Mouse (Mus musculus): ENCODE data around the gene Olfml2b. TPM values are rescaled to one million over a fixed set of nuclear protein-coding genes. Genes with fewer than 3 reads are reported as not detected.

Gene Olfml2b
- polyA plus RNA-seq, 1 experiment = 1.3 TPM

DNA sequence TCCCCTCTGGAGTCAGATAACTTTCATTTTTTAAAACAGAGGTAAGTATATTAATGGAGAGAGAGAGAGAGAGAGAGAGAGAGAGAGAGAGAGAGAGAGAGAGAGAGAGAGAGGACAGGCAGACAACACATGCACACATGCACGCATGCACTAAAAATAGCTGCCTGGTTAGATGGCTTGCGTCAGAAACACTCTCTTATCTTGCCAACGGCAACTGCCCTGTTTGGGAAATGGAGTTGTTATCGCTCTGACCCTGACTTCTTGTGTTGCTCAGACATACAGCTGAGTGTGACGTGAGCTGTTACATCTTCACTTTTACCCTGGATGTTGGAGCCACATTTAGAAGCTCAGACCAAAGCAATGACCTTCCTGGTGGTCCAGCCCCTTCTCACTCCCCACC, 21.4 kb upstream of the Olfml2b start:
- Histone ChIP-seq H3K36me3 (ENCODE audit: control insufficient read depth, insufficient read depth, low read length, poor library complexity, severe bottlenecking) (no peaks in the 10 kb centered on the region), H3K9ac (ENCODE audit: low read depth, poor library complexity, severe bottlenecking) (no peak overlapping the region), H3K27ac (ENCODE audit: insufficient read depth, low read length) (no peak overlapping the region), H3K4me1 (ENCODE audit: control insufficient read depth, insufficient read depth, low read length) (no peaks in the 10 kb centered on the region), H3K27me3 (ENCODE audit: control insufficient read depth, insufficient read depth, low read length, poor library complexity, severe bottlenecking) (no peaks in the 10 kb centered on the region), H3K9me3 (replicated peaks; ENCODE audit: control insufficient read depth, insufficient read depth, low read length, poor library complexity, severe bottlenecking) (peaks cover 19% of the 10 kb centered on the region), H3K4me3 (ENCODE audit: low read depth, low read length) (no peak overlapping the region)
- TF ChIP-seq POLR2A (IDR thresholded peaks at IDR 0.05; ENCODE audit: insufficient read depth, low read length) (no peak), CTCF (IDR thresholded peaks at IDR 0.05; ENCODE audit: low read depth, low read length) (no peak), EP300 (IDR thresholded peaks at IDR 0.05; ENCODE audit: insufficient read depth, low read depth, low read length) (no peak)

DNA sequence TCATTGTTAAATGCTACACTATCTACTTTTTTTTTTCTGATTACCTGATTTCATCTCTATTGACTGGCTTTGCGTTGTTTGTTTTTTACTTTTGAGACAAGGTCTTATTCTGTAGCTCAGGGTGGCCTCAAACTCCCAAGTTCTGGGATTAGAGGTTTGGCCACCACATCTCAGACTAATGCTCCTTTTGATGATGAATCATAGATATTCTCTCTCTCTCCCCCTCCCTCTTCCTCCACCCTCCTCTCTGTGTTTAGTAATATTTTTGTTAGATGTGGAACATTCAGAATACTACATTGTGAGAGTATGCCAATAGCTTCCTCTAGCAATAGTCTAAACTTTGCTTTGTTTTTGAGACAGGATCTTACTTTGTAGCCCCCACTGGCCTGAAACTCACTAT, 20.9 kb upstream of the Olfml2b start:
- H3K27ac ChIP-seq (ENCODE audit: insufficient read depth, low read length) = no peak overlapping the region
- H3K4me3 ChIP-seq (ENCODE audit: low read depth, low read length) = no peak overlapping the region
- no peak overlapping the region for H3K9ac ChIP-seq (ENCODE audit: low read depth, poor library complexity, severe bottlenecking)
- H3K4me1 ChIP-seq (ENCODE audit: control insufficient read depth, insufficient read depth, low read length) = no peaks in the 10 kb centered on the region
- no peak for TF ChIP-seq CTCF (IDR thresholded peaks at IDR 0.05; ENCODE audit: low read depth, low read length)
- TF ChIP-seq POLR2A (IDR thresholded peaks at IDR 0.05; ENCODE audit: insufficient read depth, low read length) = no peak
- no peak for TF ChIP-seq EP300 (IDR thresholded peaks at IDR 0.05; ENCODE audit: insufficient read depth, low read depth, low read length)
- H3K27me3 ChIP-seq (ENCODE audit: control insufficient read depth, insufficient read depth, low read length, poor library complexity, severe bottlenecking) = no peaks in the 10 kb centered on the region
- H3K36me3 ChIP-seq (ENCODE audit: control insufficient read depth, insufficient read depth, low read length, poor library complexity, severe bottlenecking) = no peaks in the 10 kb centered on the region
- peaks cover 19% of the 10 kb centered on the region for H3K9me3 ChIP-seq (replicated peaks; ENCODE audit: control insufficient read depth, insufficient read depth, low read length, poor library complexity, severe bottlenecking)

DNA sequence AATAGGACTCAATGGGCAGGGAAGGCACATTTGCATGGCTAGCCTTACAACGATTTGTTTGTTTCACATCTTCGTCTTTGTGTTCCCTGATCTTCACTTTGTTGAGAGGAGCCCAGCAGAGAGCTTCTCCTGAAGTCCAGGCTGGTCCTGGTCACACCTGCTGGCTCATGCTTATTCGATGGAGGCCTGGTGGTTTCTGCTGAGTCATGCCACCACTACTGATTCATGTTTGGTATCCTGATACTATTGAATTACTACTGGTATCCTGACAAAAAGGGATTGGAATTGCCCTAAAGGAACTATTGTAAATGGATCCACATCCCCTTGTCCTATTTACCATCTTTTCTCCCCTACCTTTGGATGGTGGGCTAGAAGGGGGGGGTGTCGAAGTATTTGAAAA, 13.8 kb upstream of the Olfml2b start:
- no peaks in the 10 kb centered on the region for H3K36me3 ChIP-seq (ENCODE audit: control insufficient read depth, insufficient read depth, low read length, poor library complexity, severe bottlenecking)
- TF ChIP-seq CTCF (IDR thresholded peaks at IDR 0.05; ENCODE audit: low read depth, low read length) = no peak
- no peaks in the 10 kb centered on the region for H3K4me1 ChIP-seq (ENCODE audit: control insufficient read depth, insufficient read depth, low read length)
- H3K9ac ChIP-seq (ENCODE audit: low read depth, poor library complexity, severe bottlenecking) = no peak overlapping the region
- H3K4me3 ChIP-seq (ENCODE audit: low read depth, low read length) = no peak overlapping the region
- H3K27me3 ChIP-seq (ENCODE audit: control insufficient read depth, insufficient read depth, low read length, poor library complexity, severe bottlenecking) = 0 out of 2 replicates have a peak, but pooled peaks cover 1% of the 10 kb centered on the region
- 0 out of 2 replicates have a peak, but pooled peaks cover 6% of the 10 kb centered on the region for H3K9me3 ChIP-seq (replicated peaks; ENCODE audit: control insufficient read depth, insufficient read depth, low read length, poor library complexity, severe bottlenecking)
- no peak overlapping the region for H3K27ac ChIP-seq (ENCODE audit: insufficient read depth, low read length)

DNA sequence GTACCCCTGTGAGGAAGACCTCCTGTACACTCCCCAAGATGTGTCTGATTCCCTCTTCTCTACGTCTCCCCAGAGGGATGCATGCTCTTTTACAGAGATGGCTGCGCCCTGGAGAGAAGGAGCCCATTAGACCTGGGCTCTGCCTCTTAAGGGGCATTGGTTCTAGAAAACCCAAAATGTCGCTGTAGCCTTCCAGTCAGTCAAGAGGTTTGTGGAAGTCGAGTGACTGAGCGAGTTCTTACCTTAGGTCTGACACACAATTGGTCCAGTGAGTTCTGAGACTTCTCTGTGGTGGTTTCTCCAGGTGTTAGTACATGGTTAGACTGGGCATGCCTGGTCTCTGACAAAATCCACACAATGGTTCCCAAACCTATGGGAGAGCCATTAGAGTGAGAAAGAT, 12.8 kb upstream of the Olfml2b start:
- TF ChIP-seq POLR2A (IDR thresholded peaks at IDR 0.05; ENCODE audit: insufficient read depth, low read length) (no peak), EP300 (IDR thresholded peaks at IDR 0.05; ENCODE audit: insufficient read depth, low read depth, low read length) (no peak), CTCF (IDR thresholded peaks at IDR 0.05; ENCODE audit: low read depth, low read length) (no peak)

DNA sequence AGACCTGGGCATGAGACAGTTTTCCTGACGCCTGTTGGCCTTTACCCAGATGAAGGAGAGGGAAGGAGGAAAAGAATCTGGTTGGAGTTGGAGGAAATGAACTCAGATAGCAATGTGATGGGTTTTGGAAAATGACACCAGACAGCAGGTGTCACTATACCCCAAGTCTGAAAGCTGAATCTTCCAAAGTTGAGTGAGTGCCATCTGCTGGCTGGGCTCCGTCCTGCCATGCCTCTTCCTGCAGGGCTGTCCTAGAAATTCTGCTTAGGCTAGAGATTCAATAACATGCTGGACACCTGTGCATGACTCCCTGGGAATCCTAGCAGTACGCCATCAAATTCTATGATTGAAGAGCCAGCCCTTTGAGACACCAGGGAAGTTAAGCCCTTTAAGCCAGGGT, 11.9 kb upstream of the Olfml2b start:
- Histone ChIP-seq H3K4me3 (ENCODE audit: low read depth, low read length) (no peak overlapping the region), H3K9me3 (replicated peaks; ENCODE audit: control insufficient read depth, insufficient read depth, low read length, poor library complexity, severe bottlenecking) (0 out of 2 replicates have a peak, but pooled peaks cover 1% of the 10 kb centered on the region), H3K27ac (ENCODE audit: insufficient read depth, low read length) (no peak overlapping the region), H3K36me3 (ENCODE audit: control insufficient read depth, insufficient read depth, low read length, poor library complexity, severe bottlenecking) (no peaks in the 10 kb centered on the region), H3K4me1 (ENCODE audit: control insufficient read depth, insufficient read depth, low read length) (no peaks in the 10 kb centered on the region), H3K9ac (ENCODE audit: low read depth, poor library complexity, severe bottlenecking) (no peak overlapping the region), H3K27me3 (ENCODE audit: control insufficient read depth, insufficient read depth, low read length, poor library complexity, severe bottlenecking) (0 out of 2 replicates have a peak, but pooled peaks cover 1% of the 10 kb centered on the region)
- TF ChIP-seq EP300 (IDR thresholded peaks at IDR 0.05; ENCODE audit: insufficient read depth, low read depth, low read length) = no peak
- peak; percentile 99 for TF ChIP-seq CTCF (IDR thresholded peaks at IDR 0.05; ENCODE audit: low read depth, low read length)

More for the DNA sequence above, 12.8 kb upstream of the Olfml2b start:
- Histone ChIP-seq H3K9me3 (replicated peaks; ENCODE audit: control insufficient read depth, insufficient read depth, low read length, poor library complexity, severe bottlenecking) (0 out of 2 replicates have a peak, but pooled peaks cover 6% of the 10 kb centered on the region), H3K36me3 (ENCODE audit: control insufficient read depth, insufficient read depth, low read length, poor library complexity, severe bottlenecking) (no peaks in the 10 kb centered on the region), H3K27ac (ENCODE audit: insufficient read depth, low read length) (no peak overlapping the region), H3K27me3 (ENCODE audit: control insufficient read depth, insufficient read depth, low read length, poor library complexity, severe bottlenecking) (0 out of 2 replicates have a peak, but pooled peaks cover 1% of the 10 kb centered on the region), H3K4me1 (ENCODE audit: control insufficient read depth, insufficient read depth, low read length) (no peaks in the 10 kb centered on the region), H3K4me3 (ENCODE audit: low read depth, low read length) (no peak overlapping the region), H3K9ac (ENCODE audit: low read depth, poor library complexity, severe bottlenecking) (no peak overlapping the region)

DNA sequence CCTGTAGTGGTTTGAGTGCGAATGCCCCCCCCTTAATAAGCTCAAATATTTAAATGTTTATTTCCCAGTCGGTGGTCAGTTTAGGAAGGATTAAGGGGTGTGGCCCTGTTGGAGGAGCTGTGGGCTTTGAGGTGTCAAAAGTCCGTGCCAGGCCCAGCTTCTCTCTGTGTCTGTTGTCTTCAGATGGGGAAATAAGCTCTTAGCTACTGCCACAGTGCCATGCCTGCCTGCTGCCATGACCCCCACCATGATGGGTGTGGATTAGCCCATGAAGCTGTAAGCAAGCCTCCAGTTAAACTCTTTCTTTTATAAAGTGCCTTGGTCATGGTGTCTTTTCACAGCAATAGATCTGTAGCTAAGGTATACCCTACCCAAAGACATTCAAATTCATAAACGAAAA, 11.5 kb upstream of the Olfml2b start:
- 0 out of 2 replicates have a peak, but pooled peaks cover 1% of the 10 kb centered on the region for H3K27me3 ChIP-seq (ENCODE audit: control insufficient read depth, insufficient read depth, low read length, poor library complexity, severe bottlenecking)
- H3K27ac ChIP-seq (ENCODE audit: insufficient read depth, low read length) = no peak overlapping the region
- H3K9ac ChIP-seq (ENCODE audit: low read depth, poor library complexity, severe bottlenecking) = no peak overlapping the region
- no peak for TF ChIP-seq CTCF (IDR thresholded peaks at IDR 0.05; ENCODE audit: low read depth, low read length)
- TF ChIP-seq EP300 (IDR thresholded peaks at IDR 0.05; ENCODE audit: insufficient read depth, low read depth, low read length) = no peak
- no peak for TF ChIP-seq POLR2A (IDR thresholded peaks at IDR 0.05; ENCODE audit: insufficient read depth, low read length)
- H3K4me1 ChIP-seq (ENCODE audit: control insufficient read depth, insufficient read depth, low read length) = no peaks in the 10 kb centered on the region
- no peaks in the 10 kb centered on the region for H3K36me3 ChIP-seq (ENCODE audit: control insufficient read depth, insufficient read depth, low read length, poor library complexity, severe bottlenecking)
- H3K4me3 ChIP-seq (ENCODE audit: low read depth, low read length) = no peak overlapping the region
- H3K9me3 ChIP-seq (replicated peaks; ENCODE audit: control insufficient read depth, insufficient read depth, low read length, poor library complexity, severe bottlenecking) = no peaks in the 10 kb centered on the region
